Mouse (Mus musculus) heart, adult 2 months (tissue): ENCODE measurements around the gene Gm27029.

ENCODE experiments used
- CTCF ChIP-seq: fragments of 200-600 bp; IDR thresholded peaks from 2 replicates; pipeline ENCODE4 v1.8.1; 2022; ENCODE audit warnings: antibody characterized with exemption, mild to moderate bottlenecking, moderate library complexity
- EP300 ChIP-seq: fragments of 200-500 bp; IDR thresholded peaks from 2 replicates; pipeline ENCODE4 v1.6.1; 2011; ENCODE audit warnings: low read depth, low read length, control low read depth; ENCODE audit not compliant: insufficient read depth
- POLR2A ChIP-seq: fragments of 200-500 bp; IDR thresholded peaks from 2 replicates; pipeline ENCODE4 v1.6.1; 2011; ENCODE audit warnings: mild to moderate bottlenecking, low read depth, low read length, control low read depth; ENCODE audit not compliant: insufficient read depth

DNA sequence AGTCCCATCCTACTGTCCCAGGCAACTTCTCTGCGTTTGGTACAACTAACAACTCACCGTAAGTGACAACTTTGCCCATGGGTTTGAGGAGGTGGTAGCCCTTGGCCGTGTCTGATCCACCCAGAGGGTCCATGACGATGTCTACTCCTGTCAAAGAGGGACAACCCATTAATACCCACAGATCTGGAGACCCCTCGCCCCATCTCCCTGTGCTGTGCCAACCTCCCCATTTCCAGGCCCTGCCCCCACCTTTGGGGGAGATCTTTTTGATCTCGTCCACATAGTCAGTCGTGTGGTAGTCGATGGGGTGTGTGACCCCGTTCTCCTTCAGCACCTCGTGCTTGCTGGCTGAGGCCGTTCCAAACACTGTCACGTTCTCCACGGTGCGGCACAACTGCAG is 37.5 kb upstream of the Gm27029 start:
- TF ChIP-seq POLR2A (no peak), CTCF (no peak), EP300 (no peak)
